Mouse (Mus musculus) forebrain, embryonic 15.5 days (tissue): Measurements from ENCODE around the gene Ccnt1. TPM values are rescaled to one million over a fixed set of nuclear protein-coding genes. Genes with fewer than 3 reads are reported as not detected.
A peak's percentile ranks its signal among the peaks of the same experiment; 100 is the strongest.

Source experiments
- ATAC-seq: fragments of 200-750 bp; cut with Nextera tagmentation; replicated peaks from 2 replicates; pipeline ENCODE4 v1.8.0; 2017; ENCODE audit warnings: mild to moderate bottlenecking, moderate TSS enrichment, moderate library complexity
- H3K27ac ChIP-seq: fragments of 300-500 bp; sonication (generic); replicated peaks from 2 replicates; pipeline ENCODE4 v1.5.1; 2015; ENCODE audit warnings: mild to moderate bottlenecking, inconsistent platforms
- H3K27me3 ChIP-seq: fragments of 300-500 bp; sonication (generic); 2 replicates; pipeline ENCODE4 v1.6.1; 2015; ENCODE audit warnings: inconsistent platforms
- H3K36me3 ChIP-seq: fragments of 300-500 bp; sonication (generic); 2 replicates; pipeline ENCODE4 v1.6.1; 2015; ENCODE audit warnings: mild to moderate bottlenecking, inconsistent platforms
- H3K4me1 ChIP-seq: fragments of 300-500 bp; sonication (generic); 2 replicates; pipeline ENCODE4 v1.6.1; 2015; ENCODE audit warnings: inconsistent platforms
- H3K4me2 ChIP-seq: fragments of 300-500 bp; sonication (generic); replicated peaks from 2 replicates; pipeline ENCODE4 v1.6.1; 2015; ENCODE audit warnings: mild to moderate bottlenecking, inconsistent platforms
- H3K4me3 ChIP-seq: fragments of 300-500 bp; sonication (generic); 2 replicates; pipeline ENCODE4 v1.5.1; 2015; ENCODE audit warnings: mild to moderate bottlenecking, inconsistent platforms
- H3K9ac ChIP-seq: fragments of 300-500 bp; sonication (generic); replicated peaks from 2 replicates; pipeline ENCODE4 v1.6.1; 2015; ENCODE audit warnings: mild to moderate bottlenecking, inconsistent platforms
- H3K9me3 ChIP-seq: fragments of 300-500 bp; sonication (generic); 2 replicates; pipeline ENCODE4 v1.6.1; 2016; ENCODE audit warnings: inconsistent platforms
- WGBS: fragments of 180-500 bp; shearing (Covaris S2); methylation state at CpG from one replicate; pipeline ENCODE4 v1.1.7; 2015; ENCODE audit warnings: mixed read lengths; 5-methylcytosine and 5-hydroxymethylcytosine counted together
- polyA plus RNA-seq: library from polyadenylated mRNA; unstranded; fragments of >200 nt; fragmentation: Nextera tagmentation; extraction: Ambion mirVana; gene quantifications from 2 replicates; pipeline ENCODE4 v1.2.1, GENCODE M21; 2015

Gene Ccnt1
- polyA plus RNA-seq, result 66.5 and 72.0 TPM in 2 replicates

DNA sequence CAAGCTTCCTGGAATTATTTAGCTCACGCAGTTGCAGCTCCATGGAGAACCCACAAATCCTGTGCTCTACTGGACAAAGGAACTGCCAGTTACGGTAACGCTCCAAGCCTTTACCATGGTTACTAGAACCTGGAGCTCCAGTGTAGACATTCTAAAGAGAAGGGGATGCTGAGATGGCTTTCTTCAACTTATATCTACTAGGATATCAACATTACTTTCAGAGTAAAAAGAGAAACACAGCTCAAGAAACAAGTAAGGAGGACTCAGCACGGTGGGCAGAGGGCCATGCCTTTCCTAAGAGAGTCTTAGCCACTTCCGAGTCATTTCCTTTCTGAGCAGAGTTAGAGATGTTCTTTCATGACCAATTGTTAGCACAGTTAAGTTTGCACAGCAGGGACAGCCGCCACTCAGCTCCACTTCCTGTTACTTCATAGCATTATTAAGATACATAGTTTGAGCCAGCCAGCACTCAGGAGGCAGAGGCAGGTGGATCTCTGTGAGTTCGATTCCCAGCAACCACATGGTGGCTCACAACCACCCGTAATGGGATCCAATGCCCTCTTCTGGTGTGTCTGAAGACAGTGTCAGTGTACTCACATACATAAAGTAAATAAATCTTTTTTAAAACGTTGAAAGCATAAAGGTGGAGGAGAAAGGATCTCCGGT is at the start of gene Ccnt1, which contains the start of gene 4930415O20Rik:
TSS of gene Ccnt1 (minus strand) at position 51 of the 666 bp plus-strand sequence.
TSS of gene 4930415O20Rik (plus strand) at position 132 of the 666 bp plus-strand sequence.
- Histone ChIP-seq H3K9ac (no peak within 1 kb of the TSS), H3K36me3 (no peaks in the 10 kb centered on the region), H3K27me3 (no peaks in the 10 kb centered on the region), H3K27ac (no peak within 1 kb of the TSS), H3K4me1 (peaks cover 17% of the 10 kb centered on the region), H3K4me3 (no peak within 1 kb of the TSS), H3K4me2 (no peak within 1 kb of the TSS), H3K9me3 (no peaks in the 10 kb centered on the region)
- 87% methylated on average over 10 of the region's 10 CpGs for WGBS
- no peak for ATAC-seq

DNA sequence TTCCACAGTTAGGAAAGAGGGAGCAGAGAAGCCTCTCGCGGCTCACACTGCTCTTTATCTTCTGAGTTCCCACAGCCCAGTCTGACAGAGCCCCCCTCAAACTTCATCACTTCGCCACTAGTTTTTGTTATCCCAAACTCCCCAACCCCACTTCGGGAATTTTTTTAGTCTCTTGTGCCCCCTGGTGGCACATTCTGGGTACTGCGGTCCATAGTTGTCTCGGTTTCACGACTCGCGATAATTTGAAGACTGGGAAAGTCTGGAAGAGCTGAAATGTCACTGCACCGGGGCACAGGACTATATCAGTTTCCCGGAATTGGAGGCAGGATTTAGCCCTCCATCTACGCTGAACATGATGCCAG is 46.4 kb upstream of the Ccnt1 start:
- WGBS, result 2% methylated on average over 12 of the region's 12 CpGs
- Histone ChIP-seq H3K27ac (no peak overlapping the region), H3K36me3 (no peaks in the 10 kb centered on the region), H3K4me3 (no peak overlapping the region), H3K9ac (no peak overlapping the region), H3K4me2 (no peak overlapping the region), H3K4me1 (peaks cover 10% of the 10 kb centered on the region; the same call in 1 of the 2 replicates), H3K9me3 (no peaks in the 10 kb centered on the region), H3K27me3 (no peaks in the 10 kb centered on the region)
- no peak for ATAC-seq

DNA sequence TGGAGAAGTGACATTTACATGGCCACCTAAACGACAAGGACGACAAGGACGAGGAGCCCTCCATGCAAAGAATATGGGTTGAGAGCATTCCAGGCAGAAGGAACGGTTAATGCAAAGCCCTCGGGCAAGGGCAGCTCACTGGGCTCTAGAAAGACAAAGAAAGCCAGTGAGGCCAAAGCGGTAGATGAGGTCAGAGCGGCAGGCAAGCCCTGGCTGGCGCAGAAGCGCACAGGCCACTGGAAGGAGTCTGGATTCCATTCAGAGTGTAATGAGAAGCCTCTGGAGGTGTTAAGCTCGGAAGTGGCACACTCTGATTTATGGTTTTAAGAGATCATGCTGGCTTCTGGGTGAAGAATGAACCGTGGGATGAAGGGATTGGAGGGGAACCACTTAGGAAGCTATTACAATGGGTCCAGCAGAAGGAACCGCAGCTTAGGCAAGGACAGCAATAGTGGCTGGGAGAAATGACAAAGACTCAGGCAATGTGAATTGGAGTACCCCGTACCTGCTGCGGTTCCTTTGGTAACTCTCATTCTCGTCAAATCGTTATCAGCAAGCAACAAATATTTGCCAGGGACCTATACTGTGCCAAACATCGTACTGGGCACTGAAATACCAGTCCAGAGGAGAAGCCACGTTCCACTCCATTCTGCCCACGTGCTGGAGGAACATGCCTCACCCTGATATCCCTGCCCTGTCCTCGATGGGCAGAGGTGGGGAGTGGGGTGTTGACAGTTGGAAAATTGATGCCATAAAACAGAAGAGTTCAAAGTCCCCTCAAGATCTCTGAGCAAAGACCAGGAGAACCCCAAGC is 45.8 kb upstream of the Ccnt1 start:
- no peaks in the 10 kb centered on the region for H3K27me3 ChIP-seq
- H3K27ac ChIP-seq, result no peak overlapping the region
- H3K36me3 ChIP-seq, result no peaks in the 10 kb centered on the region
- peaks cover 10% of the 10 kb centered on the region; the same call in 1 of the 2 replicates for H3K4me1 ChIP-seq
- H3K9me3 ChIP-seq, result no peaks in the 10 kb centered on the region
- no peak for ATAC-seq
- 38% methylated on average over 20 of the region's 20 CpGs for WGBS
- no peak overlapping the region for H3K4me3 ChIP-seq
- no peak overlapping the region for H3K4me2 ChIP-seq
- no peak overlapping the region for H3K9ac ChIP-seq

DNA sequence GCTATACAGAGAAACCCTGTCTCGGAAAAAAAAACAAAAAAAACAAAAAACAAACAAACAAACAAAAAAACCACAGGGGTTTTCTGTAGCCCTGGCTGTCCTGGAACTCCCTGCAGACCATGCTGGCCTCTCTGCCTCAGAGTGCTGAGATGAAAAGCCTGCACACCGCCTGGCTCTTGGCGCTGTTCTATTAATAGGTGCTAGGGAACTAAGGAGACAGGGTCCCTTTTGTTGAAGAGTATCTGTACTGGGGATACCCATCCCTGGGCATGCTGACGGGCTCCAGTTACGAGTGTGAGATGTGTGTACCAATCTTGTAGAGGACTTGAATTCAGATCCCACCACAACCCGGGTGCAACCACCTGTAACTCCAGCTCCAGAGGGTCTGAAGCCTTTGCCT is 45.0 kb upstream of the Ccnt1 start:
- no peaks in the 10 kb centered on the region for H3K36me3 ChIP-seq
- no peak overlapping the region for H3K4me2 ChIP-seq
- WGBS, result 65% methylated on average over 6 of the region's 6 CpGs
- peaks cover 10% of the 10 kb centered on the region; the same call in 1 of the 2 replicates for H3K4me1 ChIP-seq
- no peak overlapping the region for H3K4me3 ChIP-seq
- no peak overlapping the region for H3K9ac ChIP-seq
- H3K27ac ChIP-seq, result no peak overlapping the region
- no peaks in the 10 kb centered on the region for H3K27me3 ChIP-seq
- ATAC-seq, result no peak
- H3K9me3 ChIP-seq, result no peaks in the 10 kb centered on the region

DNA sequence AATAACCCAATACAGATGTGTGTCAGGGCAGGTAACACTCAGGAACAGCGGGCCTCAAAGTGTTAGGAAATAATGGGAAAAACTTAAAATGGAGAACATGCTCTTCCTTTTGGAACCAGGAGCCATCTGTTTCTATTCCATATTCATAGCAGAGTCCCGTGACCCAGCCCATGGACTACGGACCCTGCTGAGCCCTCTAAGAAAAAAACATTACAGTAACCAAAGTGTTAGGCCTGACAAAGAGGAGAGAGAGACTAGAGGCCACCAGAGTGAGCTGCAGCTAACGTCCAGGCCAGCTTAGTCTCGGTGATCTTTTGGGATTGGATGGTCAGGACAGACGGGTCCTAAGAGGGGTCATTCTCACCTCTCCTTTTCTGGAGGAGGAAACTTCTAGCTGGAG is 44.2 kb upstream of the Ccnt1 start:
- peaks cover 14% of the 10 kb centered on the region; the same call in 1 of the 2 replicates for H3K4me1 ChIP-seq
- H3K27ac ChIP-seq, result no peak overlapping the region; the same call in 1 of the 2 replicates
- 53% methylated on average over 6 of the region's 6 CpGs for WGBS
- no peak overlapping the region for H3K4me2 ChIP-seq
- no peaks in the 10 kb centered on the region for H3K9me3 ChIP-seq
- no peaks in the 10 kb centered on the region for H3K36me3 ChIP-seq
- no peak overlapping the region for H3K4me3 ChIP-seq
- no peak overlapping the region for H3K9ac ChIP-seq
- no peak for ATAC-seq
- no peaks in the 10 kb centered on the region for H3K27me3 ChIP-seq

GRCm38 (mm10) chr15:98614551-98614950 is 43.8 kb upstream of the Ccnt1 start:
- Histone ChIP-seq H3K9ac (no peak overlapping the region), H3K27ac (no peak overlapping the region; the same call in 1 of the 2 replicates), H3K4me3 (no peak overlapping the region), H3K4me2 (no peak overlapping the region), H3K27me3 (no peaks in the 10 kb centered on the region), H3K4me1 (peaks cover 15% of the 10 kb centered on the region; the same call in 1 of the 2 replicates), H3K9me3 (no peaks in the 10 kb centered on the region), H3K36me3 (no peaks in the 10 kb centered on the region)
- WGBS, result 44% methylated on average over 9 of the region's 9 CpGs
- ATAC-seq, result no peak

- H3K4me2 ChIP-seq, result no peak overlapping the region
- H3K27ac ChIP-seq, result no peak overlapping the region
- ATAC-seq, result no peak
- no peak overlapping the region for H3K9ac ChIP-seq
- 95% methylated on average over 3 of the region's 3 CpGs for WGBS
- H3K4me1 ChIP-seq, result peaks cover 32% of the 10 kb centered on the region
- H3K27me3 ChIP-seq, result no peaks in the 10 kb centered on the region
- no peaks in the 10 kb centered on the region for H3K9me3 ChIP-seq
- no peak overlapping the region for H3K4me3 ChIP-seq
- no peaks in the 10 kb centered on the region for H3K36me3 ChIP-seq
Observed at GRCm38 (mm10) chr15:98612229-98612628, 41.5 kb upstream of the Ccnt1 start.

- WGBS, result 4% methylated on average over 12 of the region's 12 CpGs
- no peak for ATAC-seq
- H3K9ac ChIP-seq, result peak overlapping the region; percentile 92
- H3K4me2 ChIP-seq, result peak overlapping the region; percentile 90
- H3K4me3 ChIP-seq, result peak overlapping the region; percentile 83
- H3K36me3 ChIP-seq, result no peaks in the 10 kb centered on the region
- peak overlapping the region; percentile 79 for H3K27ac ChIP-seq
- no peaks in the 10 kb centered on the region for H3K27me3 ChIP-seq
- no peaks in the 10 kb centered on the region for H3K9me3 ChIP-seq
- peaks cover 35% of the 10 kb centered on the region for H3K4me1 ChIP-seq
Observed at GRCm38 (mm10) chr15:98610131-98610633, 39.5 kb upstream of the Ccnt1 start.

GRCm38 (mm10) chr15:98609331-98610130 is 38.8 kb upstream of the Ccnt1 start, which contains the start of gene Adcy6:
TSS of gene Adcy6 (minus strand) at chr15:98610076.
- peak within 1 kb of the TSS; percentile 83 for H3K4me3 ChIP-seq
- WGBS, result under 1% methylated on average over 72 of the region's 75 CpGs
- no peaks in the 10 kb centered on the region for H3K9me3 ChIP-seq
- H3K36me3 ChIP-seq, result no peaks in the 10 kb centered on the region
- H3K9ac ChIP-seq, result peak within 1 kb of the TSS; percentile 92
- peaks cover 29% of the 10 kb centered on the region for H3K4me1 ChIP-seq
- H3K4me2 ChIP-seq, result peak within 1 kb of the TSS; percentile 90
- no peaks in the 10 kb centered on the region for H3K27me3 ChIP-seq
- ATAC-seq, result peak; percentile 87
- peak within 1 kb of the TSS; percentile 79 for H3K27ac ChIP-seq

DNA sequence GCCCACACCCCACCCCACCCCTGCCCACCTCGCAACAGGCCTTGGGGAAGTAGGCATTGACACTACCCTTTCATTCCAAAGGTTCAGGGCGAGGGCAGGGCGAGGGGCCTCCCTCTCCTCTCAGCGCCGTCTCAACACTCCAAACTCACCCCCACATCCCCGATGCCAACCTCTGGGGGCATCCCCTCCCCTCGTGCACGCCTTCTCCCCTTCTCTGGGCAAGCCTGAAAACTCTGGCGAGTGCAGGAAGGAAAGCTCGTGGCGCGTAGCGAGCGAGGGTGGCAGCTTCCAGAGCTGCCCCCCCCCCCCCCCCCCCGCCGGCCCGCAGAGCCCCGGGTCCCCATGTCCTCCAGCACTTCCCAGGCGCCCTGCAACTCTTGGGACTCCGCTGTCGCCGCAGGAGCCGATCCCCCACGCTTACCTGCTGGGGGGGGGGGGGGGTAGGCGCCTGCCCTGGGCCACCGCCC is 38.1 kb upstream of the Ccnt1 start:
- peak; percentile 38 for ATAC-seq
- Histone ChIP-seq H3K27me3 (no peaks in the 10 kb centered on the region), H3K4me2 (peak overlapping the region; percentile 90), H3K36me3 (peaks cover 6% of the 10 kb centered on the region; the same call in 1 of the 2 replicates), H3K27ac (peak overlapping the region; percentile 79), H3K4me1 (peaks cover 28% of the 10 kb centered on the region), H3K9me3 (no peaks in the 10 kb centered on the region), H3K4me3 (peak overlapping the region; percentile 83), H3K9ac (peak overlapping the region; percentile 92)
- 0% methylated on average over 8 of the region's 26 CpGs for WGBS

DNA sequence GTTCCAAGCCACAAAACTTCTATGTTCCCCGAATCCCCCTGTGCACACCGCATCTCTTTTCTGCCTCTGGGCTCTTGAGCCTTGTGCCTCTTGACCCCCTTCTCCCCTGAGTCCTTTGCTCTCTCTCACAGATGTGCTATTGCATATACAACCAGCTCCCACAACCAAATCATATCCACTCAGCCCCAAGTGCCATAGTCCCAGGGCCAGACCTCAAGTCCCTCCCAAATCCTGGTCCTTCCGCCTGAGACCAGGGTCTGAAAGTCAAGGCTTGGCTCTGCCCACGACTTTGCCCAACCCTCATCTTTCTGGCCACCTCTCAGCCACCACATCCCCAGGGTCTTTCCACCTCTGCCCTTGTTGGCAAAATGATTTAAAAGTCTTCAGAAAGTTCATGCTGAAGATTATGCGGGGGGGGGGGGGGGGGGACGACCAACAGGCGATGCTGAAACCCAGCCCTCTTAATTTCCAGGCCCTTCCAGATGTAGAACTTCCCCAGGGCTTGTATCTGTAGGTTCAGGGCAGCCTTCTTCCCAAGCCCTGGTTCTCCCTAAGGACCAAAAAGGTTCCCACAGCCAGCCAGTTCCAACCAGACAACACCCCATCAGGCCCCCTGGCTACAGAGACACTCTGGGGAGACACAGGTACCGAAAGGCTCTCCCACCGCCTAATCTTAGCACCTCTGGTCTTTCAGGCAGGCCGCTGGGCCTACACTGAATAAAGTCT is 37.5 kb upstream of the Ccnt1 start:
- 9% methylated on average over 10 of the region's 10 CpGs for WGBS
- H3K4me1 ChIP-seq, result peaks cover 32% of the 10 kb centered on the region
- peak overlapping the region; percentile 83 for H3K4me3 ChIP-seq
- H3K9ac ChIP-seq, result peak overlapping the region; percentile 92
- peak overlapping the region; percentile 90 for H3K4me2 ChIP-seq
- peaks cover 9% of the 10 kb centered on the region; the same call in 1 of the 2 replicates for H3K36me3 ChIP-seq
- no peaks in the 10 kb centered on the region for H3K27me3 ChIP-seq
- peak overlapping the region; percentile 79; the same call in 1 of the 2 replicates for H3K27ac ChIP-seq
- ATAC-seq, result 0 out of 2 replicates have a peak, but pooled peaks have one; percentile 14
- H3K9me3 ChIP-seq, result no peaks in the 10 kb centered on the region
